Mouse (Mus musculus): ENCODE data around the gene Pdxp. TPM values are rescaled to one million over a fixed set of nuclear protein-coding genes. Genes with fewer than 3 reads are reported as not detected.

The Pdxp gene
- 0.49 TPM for polyA plus RNA-seq (2014; fragmentation: Illumina TruSeq; extraction: RNeasy Lipid Tissue Mini Kit (QIAGEN cat#74804); ENCODE audit: low read depth, low replicate concordance)

GRCm38 (mm10) chr15:78913632-78914090 lies at the start of gene Pdxp:
Gene Pdxp, plus strand, starts transcription at chr15:78913919.

DNA sequence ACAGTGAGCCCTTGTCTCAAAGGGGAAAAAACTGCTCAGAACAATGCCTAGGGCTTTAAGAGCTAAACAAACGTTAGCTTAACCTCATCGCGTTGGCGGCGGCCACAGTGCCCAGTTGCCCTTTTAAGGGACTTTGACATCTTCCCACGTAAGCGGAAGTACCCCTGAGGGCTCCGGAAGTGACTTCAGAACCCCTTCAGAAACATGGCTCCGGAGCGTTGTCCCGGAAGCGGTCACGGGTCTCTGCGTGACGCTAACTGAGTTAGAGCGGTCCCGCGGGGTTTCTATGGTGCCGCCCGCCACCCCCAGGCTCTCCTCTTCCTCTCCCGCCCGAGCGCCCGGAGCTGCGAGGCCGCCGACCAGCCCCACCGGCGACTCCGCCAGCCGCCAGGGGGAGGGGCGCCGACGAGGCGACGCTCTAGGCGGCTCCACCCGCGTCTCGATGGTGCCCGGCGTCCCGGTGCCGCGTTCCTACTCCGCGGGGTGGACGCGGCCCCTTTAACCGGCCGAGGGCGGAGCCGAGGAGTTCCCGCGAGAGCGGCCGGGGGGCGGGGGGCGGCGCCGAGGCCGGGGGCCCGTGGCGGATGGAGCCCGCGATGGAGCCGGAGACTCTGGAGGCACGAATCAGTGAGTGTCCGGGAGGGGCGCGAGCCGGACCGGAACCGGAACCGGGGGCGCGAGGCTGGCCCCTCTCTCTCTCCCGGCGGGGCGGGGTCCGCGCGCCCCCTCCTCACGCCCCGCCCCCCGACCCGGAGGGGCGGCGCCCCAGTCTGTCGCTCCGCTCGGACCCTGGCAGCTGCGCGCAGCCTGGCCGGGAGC lies 36.5 kb upstream of the Pdxp start, which contains the start of gene Gga1:
TSS of gene Gga1 (plus strand) at position 200 of the 819 bp plus-strand sequence.

GRCm38 (mm10) chr15:78899409-78899739 lies 14.3 kb upstream of the Pdxp start, which contains the start of gene Gm49510:
Gene Gm49510, plus strand, starts transcription at chr15:78899667.

GRCm38 (mm10) chr15:78899740-78900584 lies 13.8 kb upstream of the Pdxp start, which contains the start of gene Sh3bp1:
Gene Sh3bp1, plus strand, starts transcription at chr15:78899768.

GRCm38 (mm10) chr15:78926021-78926919 lies 12.6 kb downstream of the Pdxp start, which contains the start of gene Lgals1:
Gene Lgals1, plus strand, starts transcription at chr15:78926725.

GRCm38 (mm10) chr15:78934784-78935320 lies 21.1 kb downstream of the Pdxp start, which contains the start of gene Nol12:
Gene Nol12, plus strand, starts transcription at chr15:78934933.

DNA sequence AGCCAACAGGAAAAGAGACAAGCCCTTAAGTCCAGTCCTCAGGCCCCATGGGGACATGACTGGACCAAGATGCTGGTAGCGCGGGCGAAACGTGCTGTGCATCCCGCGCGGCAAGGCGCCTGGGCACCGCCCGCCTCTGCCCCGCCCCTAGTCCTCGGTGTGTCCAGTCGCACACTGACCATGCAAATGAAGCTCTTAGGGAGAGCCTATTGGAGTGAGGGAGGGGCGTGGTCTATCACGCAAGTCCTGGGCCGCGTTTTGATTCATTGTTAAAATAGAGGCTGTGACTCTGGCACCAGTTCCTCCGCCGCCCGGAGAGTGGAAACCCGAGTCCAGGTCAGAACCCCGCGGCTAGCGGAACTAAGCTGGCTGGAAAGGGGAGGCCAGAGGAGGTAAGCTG lies 33.9 kb downstream of the Pdxp start, which contains the start of gene Triobp:
TSS of gene Triobp (plus strand) at position 68 of the 400 bp plus-strand sequence.

Other genes starting within 250 kb of the Pdxp start
- 0.27 TPM for gene Elfn2, start 195.1 kb upstream of the Pdxp start, polyA plus RNA-seq (2014; fragmentation: Illumina TruSeq; extraction: RNeasy Lipid Tissue Mini Kit (QIAGEN cat#74804); ENCODE audit: low read depth, low replicate concordance)
- not detected for gene Mfng, start 140.4 kb upstream of the Pdxp start, polyA plus RNA-seq (2014; fragmentation: Illumina TruSeq; extraction: RNeasy Lipid Tissue Mini Kit (QIAGEN cat#74804); ENCODE audit: low read depth, low replicate concordance)
- gene Card10, start 110.9 kb upstream of the Pdxp start, polyA plus RNA-seq (2014; fragmentation: Illumina TruSeq; extraction: RNeasy Lipid Tissue Mini Kit (QIAGEN cat#74804); ENCODE audit: low read depth, low replicate concordance): 0.15 TPM
- 0.07 TPM for gene Cdc42ep1, start 71.3 kb upstream of the Pdxp start, polyA plus RNA-seq (2014; fragmentation: Illumina TruSeq; extraction: RNeasy Lipid Tissue Mini Kit (QIAGEN cat#74804); ENCODE audit: low read depth, low replicate concordance)
- 0.45 TPM for gene Lgals2, start 58.4 kb upstream of the Pdxp start, polyA plus RNA-seq (2014; fragmentation: Illumina TruSeq; extraction: RNeasy Lipid Tissue Mini Kit (QIAGEN cat#74804); ENCODE audit: low read depth, low replicate concordance)
- 3.3 TPM for gene Gga1, start 36.7 kb upstream of the Pdxp start, polyA plus RNA-seq (2014; fragmentation: Illumina TruSeq; extraction: RNeasy Lipid Tissue Mini Kit (QIAGEN cat#74804); ENCODE audit: low read depth, low replicate concordance)
- not detected for gene Gm49510, start 14.3 kb upstream of the Pdxp start, polyA plus RNA-seq (2014; fragmentation: Illumina TruSeq; extraction: RNeasy Lipid Tissue Mini Kit (QIAGEN cat#74804); ENCODE audit: low read depth, low replicate concordance)
- not detected for gene Sh3bp1, start 14.2 kb upstream of the Pdxp start, polyA plus RNA-seq (2014; fragmentation: Illumina TruSeq; extraction: RNeasy Lipid Tissue Mini Kit (QIAGEN cat#74804); ENCODE audit: low read depth, low replicate concordance)
- gene Lgals1, start 12.8 kb downstream of the Pdxp start, polyA plus RNA-seq (2014; fragmentation: Illumina TruSeq; extraction: RNeasy Lipid Tissue Mini Kit (QIAGEN cat#74804); ENCODE audit: low read depth, low replicate concordance): 5.7 TPM
- 13.6 TPM for gene Nol12, start 21.0 kb downstream of the Pdxp start, polyA plus RNA-seq (2014; fragmentation: Illumina TruSeq; extraction: RNeasy Lipid Tissue Mini Kit (QIAGEN cat#74804); ENCODE audit: low read depth, low replicate concordance)
- gene Triobp, start 33.8 kb downstream of the Pdxp start, polyA plus RNA-seq (2014; fragmentation: Illumina TruSeq; extraction: RNeasy Lipid Tissue Mini Kit (QIAGEN cat#74804); ENCODE audit: low read depth, low replicate concordance): 0.59 TPM
- 11.0 TPM for gene H1f0, start 114.5 kb downstream of the Pdxp start, polyA plus RNA-seq (2014; fragmentation: Illumina TruSeq; extraction: RNeasy Lipid Tissue Mini Kit (QIAGEN cat#74804); ENCODE audit: low read depth, low replicate concordance)
- not detected for gene Galr3, start 128.0 kb downstream of the Pdxp start, polyA plus RNA-seq (2014; fragmentation: Illumina TruSeq; extraction: RNeasy Lipid Tissue Mini Kit (QIAGEN cat#74804); ENCODE audit: low read depth, low replicate concordance)
- gene Ankrd54, start 149.0 kb downstream of the Pdxp start, polyA plus RNA-seq (2014; fragmentation: Illumina TruSeq; extraction: RNeasy Lipid Tissue Mini Kit (QIAGEN cat#74804); ENCODE audit: low read depth, low replicate concordance): 16.7 TPM
- 67.2 TPM for gene Eif3l, start 161.3 kb downstream of the Pdxp start, polyA plus RNA-seq (2014; fragmentation: Illumina TruSeq; extraction: RNeasy Lipid Tissue Mini Kit (QIAGEN cat#74804); ENCODE audit: low read depth, low replicate concordance)
- 14.5 TPM for gene Micall1, start 195.0 kb downstream of the Pdxp start, polyA plus RNA-seq (2014; fragmentation: Illumina TruSeq; extraction: RNeasy Lipid Tissue Mini Kit (QIAGEN cat#74804); ENCODE audit: low read depth, low replicate concordance)
- gene Polr2f, start 227.1 kb downstream of the Pdxp start, polyA plus RNA-seq (2014; fragmentation: Illumina TruSeq; extraction: RNeasy Lipid Tissue Mini Kit (QIAGEN cat#74804); ENCODE audit: low read depth, low replicate concordance): not detected
- gene 1700088E04Rik, start 227.3 kb downstream of the Pdxp start, polyA plus RNA-seq (2014; fragmentation: Illumina TruSeq; extraction: RNeasy Lipid Tissue Mini Kit (QIAGEN cat#74804); ENCODE audit: low read depth, low replicate concordance): 20.5 TPM